Mouse (Mus musculus): ENCODE measurements around the gene Tmem108. TPM values are rescaled to one million over a fixed set of nuclear protein-coding genes. Genes with fewer than 3 reads are reported as not detected.

Gene Tmem108
- polyA plus RNA-seq, 1 experiment from 2014 or later, result 38.0 TPM

DNA sequence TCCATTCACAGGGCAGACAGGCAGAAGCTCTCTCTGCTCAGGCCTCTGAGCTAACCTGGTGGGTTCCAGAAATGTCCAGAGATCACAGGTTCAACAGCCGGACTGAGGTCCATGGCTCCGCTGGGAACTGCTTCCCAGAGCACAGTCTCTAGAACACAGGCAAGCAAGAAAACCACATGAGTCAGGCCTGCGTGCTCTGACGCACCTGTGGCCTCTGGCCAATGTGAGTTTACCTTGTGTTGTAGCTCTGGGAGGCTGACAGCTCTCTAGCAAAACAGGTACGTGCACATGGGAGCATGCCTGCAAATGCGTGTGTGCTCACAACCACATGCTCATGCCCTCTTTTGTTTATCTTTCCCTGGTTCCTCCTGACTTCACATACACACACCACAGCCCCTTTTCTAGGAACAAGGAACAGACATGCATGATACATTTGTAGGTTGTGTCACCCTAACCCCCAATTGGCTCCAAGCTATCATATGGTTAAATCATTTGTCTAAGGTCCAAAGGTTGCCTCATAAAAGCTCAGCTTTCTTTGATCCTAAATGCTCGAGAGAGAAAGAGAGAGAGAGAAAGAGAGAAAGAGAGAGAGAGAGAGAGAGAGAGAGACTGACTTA, 254.6 kb downstream of the Tmem108 start:
- H3K4me3 ChIP-seq (ENCODE audit: low read depth, low read length), result no peak overlapping the region
- H3K9ac ChIP-seq (replicated peaks; ENCODE audit: low read depth, low read length), result no peak overlapping the region
- H3K9me3 ChIP-seq (ENCODE audit: control insufficient read depth, low read length), result no peaks in the 10 kb centered on the region
- H3K4me2 ChIP-seq (ENCODE audit: low read depth, low read length), result no peak overlapping the region
- H3K36me3 ChIP-seq (ENCODE audit: control insufficient read depth, insufficient read depth, low read length), result no peaks in the 10 kb centered on the region
- 73% methylated on average over 7 of the region's 7 CpGs for WGBS
- ATAC-seq (ENCODE audit: low read depth), result no peak
- peaks cover 20% of the 10 kb centered on the region; the same call in 1 of the 2 replicates for H3K4me1 ChIP-seq (ENCODE audit: control insufficient read depth, insufficient read depth, low read length)
- H3K27me3 ChIP-seq (ENCODE audit: control insufficient read depth, insufficient read depth, low read length), result no peaks in the 10 kb centered on the region
- H3K27ac ChIP-seq (ENCODE audit: low read depth, low read length), result no peak overlapping the region

DNA sequence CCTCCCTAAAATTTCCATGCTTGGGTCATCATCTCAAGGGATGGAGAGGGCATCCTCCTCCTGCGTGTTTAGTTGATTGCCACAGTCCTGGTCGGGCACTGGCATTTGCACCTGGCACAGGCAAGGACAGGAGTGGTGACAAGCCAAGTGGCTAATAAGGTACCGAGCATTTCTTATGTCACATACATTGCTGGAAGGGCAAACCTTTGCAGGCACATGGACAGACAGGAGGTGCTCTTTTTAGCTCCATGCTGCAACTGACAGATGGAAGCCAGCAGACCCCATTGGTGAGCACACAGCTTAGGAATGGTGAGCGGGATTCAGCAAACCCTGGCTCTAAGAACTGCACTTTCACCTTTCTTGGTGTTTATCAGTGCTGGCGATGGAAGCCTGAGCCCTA, 256.6 kb downstream of the Tmem108 start:
- Histone ChIP-seq H3K9ac (replicated peaks; ENCODE audit: low read depth, low read length) (no peak overlapping the region), H3K36me3 (ENCODE audit: control insufficient read depth, insufficient read depth, low read length) (no peaks in the 10 kb centered on the region), H3K4me2 (ENCODE audit: low read depth, low read length) (no peak overlapping the region), H3K4me3 (ENCODE audit: low read depth, low read length) (no peak overlapping the region), H3K27ac (ENCODE audit: low read depth, low read length) (peak overlapping the region; percentile 18; the same call in 1 of the 2 replicates), H3K27me3 (ENCODE audit: control insufficient read depth, insufficient read depth, low read length) (no peaks in the 10 kb centered on the region), H3K4me1 (ENCODE audit: control insufficient read depth, insufficient read depth, low read length) (peaks cover 29% of the 10 kb centered on the region), H3K9me3 (ENCODE audit: control insufficient read depth, low read length) (no peaks in the 10 kb centered on the region)
- ATAC-seq (ENCODE audit: low read depth), result 0 out of 2 replicates have a peak, but pooled peaks have one; percentile 9
- WGBS, result 33% methylated on average over 5 of the region's 5 CpGs

DNA sequence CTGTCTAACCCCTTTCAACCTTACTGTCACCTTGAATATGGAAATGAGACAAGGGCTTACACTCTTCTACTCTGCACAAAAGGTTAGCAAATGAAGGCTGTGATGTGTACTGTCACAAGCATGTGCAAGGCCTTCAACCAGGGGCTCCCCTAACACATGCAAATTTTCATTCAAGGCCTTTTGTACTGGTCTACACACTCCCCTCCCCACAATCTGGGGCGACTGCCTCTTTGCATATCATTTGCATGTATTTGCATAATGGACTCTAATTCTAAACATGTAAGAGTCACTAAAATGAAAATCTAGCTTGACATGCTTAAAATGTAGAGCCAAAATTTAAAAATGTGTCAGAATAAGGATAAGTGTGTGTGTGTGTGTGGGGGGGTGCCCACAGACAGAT, 257.0 kb downstream of the Tmem108 start:
- Histone ChIP-seq H3K4me1 (ENCODE audit: control insufficient read depth, insufficient read depth, low read length) (peaks cover 29% of the 10 kb centered on the region), H3K9me3 (ENCODE audit: control insufficient read depth, low read length) (no peaks in the 10 kb centered on the region), H3K36me3 (ENCODE audit: control insufficient read depth, insufficient read depth, low read length) (no peaks in the 10 kb centered on the region), H3K4me2 (ENCODE audit: low read depth, low read length) (no peak overlapping the region), H3K27me3 (ENCODE audit: control insufficient read depth, insufficient read depth, low read length) (no peaks in the 10 kb centered on the region), H3K9ac (replicated peaks; ENCODE audit: low read depth, low read length) (no peak overlapping the region), H3K27ac (ENCODE audit: low read depth, low read length) (no peak overlapping the region), H3K4me3 (ENCODE audit: low read depth, low read length) (no peak overlapping the region)
- 15% methylated on average over 1 of the region's 1 CpGs for WGBS
- ATAC-seq (ENCODE audit: low read depth), result peak; percentile 83

DNA sequence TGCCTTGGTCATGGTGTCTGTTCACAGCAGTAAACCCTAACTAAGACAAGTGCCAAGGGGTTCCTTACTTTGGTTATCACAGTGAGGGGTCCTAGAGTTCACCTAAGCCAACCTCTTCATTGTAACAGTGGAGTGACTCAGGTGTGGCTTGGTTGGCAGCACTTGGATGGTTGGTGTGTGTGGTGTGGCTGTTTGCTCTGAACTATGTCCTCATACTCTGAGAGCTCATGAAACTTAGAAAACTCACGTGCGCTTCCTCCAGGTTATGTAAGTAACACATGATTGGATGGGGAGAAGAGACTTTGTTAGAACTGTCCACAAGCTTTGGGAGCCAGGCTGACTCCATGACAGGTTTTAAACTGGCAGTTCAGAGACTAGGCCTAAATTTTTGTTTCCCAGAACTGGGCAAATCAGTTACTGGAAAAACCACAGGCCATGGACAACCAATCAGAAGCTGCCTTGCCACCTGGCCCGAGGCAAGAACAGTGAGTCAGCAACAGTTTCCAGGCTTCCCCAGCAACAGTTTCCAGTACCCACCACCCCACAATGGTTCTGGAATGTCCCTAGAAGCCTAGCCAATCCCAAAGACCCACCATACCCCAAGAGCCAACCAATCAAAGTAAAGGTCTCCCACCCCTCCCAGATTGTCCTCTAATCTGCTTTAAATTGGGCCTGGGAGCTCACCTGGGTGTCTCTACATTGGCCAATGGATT, 257.9 kb downstream of the Tmem108 start:
- H3K27ac ChIP-seq (ENCODE audit: low read depth, low read length), result peak overlapping the region; percentile 55; the same call in 1 of the 2 replicates
- WGBS, result 89% methylated on average over 3 of the region's 3 CpGs
- no peak overlapping the region for H3K4me3 ChIP-seq (ENCODE audit: low read depth, low read length)
- no peak for ATAC-seq (ENCODE audit: low read depth)
- no peaks in the 10 kb centered on the region for H3K9me3 ChIP-seq (ENCODE audit: control insufficient read depth, low read length)
- no peak overlapping the region for H3K9ac ChIP-seq (replicated peaks; ENCODE audit: low read depth, low read length)
- peaks cover 29% of the 10 kb centered on the region for H3K4me1 ChIP-seq (ENCODE audit: control insufficient read depth, insufficient read depth, low read length)
- H3K36me3 ChIP-seq (ENCODE audit: control insufficient read depth, insufficient read depth, low read length), result no peaks in the 10 kb centered on the region
- H3K4me2 ChIP-seq (ENCODE audit: low read depth, low read length), result no peak overlapping the region
- H3K27me3 ChIP-seq (ENCODE audit: control insufficient read depth, insufficient read depth, low read length), result no peaks in the 10 kb centered on the region

DNA sequence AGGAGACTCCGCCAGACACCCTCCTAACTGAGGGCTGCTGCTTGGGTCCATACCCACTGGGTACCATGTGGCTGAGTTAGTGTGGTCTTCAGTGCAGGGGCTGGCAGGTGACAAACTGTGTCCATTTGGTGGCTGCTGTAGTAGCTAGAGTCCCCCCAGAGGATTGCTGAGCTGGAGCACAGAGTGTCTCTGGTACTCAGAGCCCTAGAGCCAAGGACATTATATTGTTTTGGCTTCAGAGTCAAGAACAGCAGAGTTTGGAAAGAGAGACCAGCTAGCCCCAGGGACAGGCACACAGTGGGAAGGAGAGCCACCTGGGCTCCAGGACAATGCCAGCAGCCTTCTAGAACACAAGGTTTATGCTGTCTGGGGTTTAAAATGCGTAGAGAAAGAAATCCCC, 259.0 kb downstream of the Tmem108 start:
- Histone ChIP-seq H3K4me1 (ENCODE audit: control insufficient read depth, insufficient read depth, low read length) (peaks cover 29% of the 10 kb centered on the region), H3K4me2 (ENCODE audit: low read depth, low read length) (no peak overlapping the region), H3K9me3 (ENCODE audit: control insufficient read depth, low read length) (no peaks in the 10 kb centered on the region), H3K27me3 (ENCODE audit: control insufficient read depth, insufficient read depth, low read length) (no peaks in the 10 kb centered on the region), H3K4me3 (ENCODE audit: low read depth, low read length) (no peak overlapping the region), H3K36me3 (ENCODE audit: control insufficient read depth, insufficient read depth, low read length) (no peaks in the 10 kb centered on the region), H3K9ac (replicated peaks; ENCODE audit: low read depth, low read length) (no peak overlapping the region), H3K27ac (ENCODE audit: low read depth, low read length) (no peak overlapping the region)
- ATAC-seq (ENCODE audit: low read depth), result no peak
- 63% methylated on average over 2 of the region's 2 CpGs for WGBS

DNA sequence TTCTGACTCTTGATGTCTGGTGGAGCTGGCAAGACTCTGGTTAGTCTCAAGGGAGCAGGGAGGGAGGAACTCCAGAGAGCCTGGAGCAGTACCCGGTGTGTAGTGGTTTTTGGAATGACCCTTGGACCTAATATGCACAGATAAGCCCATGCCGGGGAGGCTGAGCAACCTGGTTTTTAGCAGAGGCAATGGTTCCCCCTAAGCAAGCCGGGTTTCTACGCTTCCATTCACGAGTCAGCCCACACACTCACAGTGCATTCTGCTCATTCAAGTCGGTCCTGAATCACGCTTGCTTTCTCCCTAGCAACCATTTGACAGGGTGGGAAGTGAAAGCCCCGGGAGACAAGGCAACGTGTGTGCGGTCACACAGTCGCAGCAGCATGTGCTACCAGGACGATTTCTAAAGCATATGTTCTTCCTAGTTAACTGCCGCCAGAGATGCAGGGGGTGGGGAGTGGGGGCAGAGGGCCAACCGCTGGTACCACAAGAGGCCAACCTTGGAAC, 259.7 kb downstream of the Tmem108 start:
- Histone ChIP-seq H3K4me1 (ENCODE audit: control insufficient read depth, insufficient read depth, low read length) (peaks cover 26% of the 10 kb centered on the region), H3K27ac (ENCODE audit: low read depth, low read length) (no peak overlapping the region), H3K27me3 (ENCODE audit: control insufficient read depth, insufficient read depth, low read length) (no peaks in the 10 kb centered on the region), H3K36me3 (ENCODE audit: control insufficient read depth, insufficient read depth, low read length) (no peaks in the 10 kb centered on the region), H3K4me3 (ENCODE audit: low read depth, low read length) (no peak overlapping the region), H3K4me2 (ENCODE audit: low read depth, low read length) (no peak overlapping the region), H3K9me3 (ENCODE audit: control insufficient read depth, low read length) (no peaks in the 10 kb centered on the region), H3K9ac (replicated peaks; ENCODE audit: low read depth, low read length) (no peak overlapping the region)
- WGBS, result 5% methylated on average over 14 of the region's 14 CpGs
- peak; percentile 82 for ATAC-seq (ENCODE audit: low read depth)

DNA sequence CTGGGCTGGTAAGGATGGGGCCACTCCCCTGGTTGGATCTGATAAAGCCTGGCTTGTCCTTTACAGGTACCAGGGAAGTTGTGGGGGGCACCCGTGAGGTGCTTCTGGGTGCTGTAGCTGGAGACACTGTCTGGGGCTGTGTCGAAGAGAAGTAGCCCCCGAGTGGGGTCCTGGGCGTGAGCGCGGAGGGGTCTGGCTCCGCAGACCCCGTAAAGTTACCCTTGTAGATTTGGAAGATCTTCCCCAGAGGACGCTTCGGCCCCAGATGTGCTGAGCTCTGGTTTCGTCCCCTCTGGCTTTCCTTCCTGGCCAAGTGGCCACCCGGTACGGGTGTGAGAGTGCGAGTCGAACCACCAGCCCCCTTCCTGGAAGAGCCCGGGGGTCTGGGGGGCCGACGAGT, 262.3 kb downstream of the Tmem108 start:
- H3K4me3 ChIP-seq (ENCODE audit: low read depth, low read length), result no peak overlapping the region
- no peaks in the 10 kb centered on the region for H3K36me3 ChIP-seq (ENCODE audit: control insufficient read depth, insufficient read depth, low read length)
- ATAC-seq (ENCODE audit: low read depth), result no peak
- WGBS, result 79% methylated on average over 18 of the region's 18 CpGs
- H3K4me2 ChIP-seq (ENCODE audit: low read depth, low read length), result no peak overlapping the region
- no peaks in the 10 kb centered on the region for H3K27me3 ChIP-seq (ENCODE audit: control insufficient read depth, insufficient read depth, low read length)
- no peaks in the 10 kb centered on the region for H3K9me3 ChIP-seq (ENCODE audit: control insufficient read depth, low read length)
- no peak overlapping the region for H3K27ac ChIP-seq (ENCODE audit: low read depth, low read length)
- H3K4me1 ChIP-seq (ENCODE audit: control insufficient read depth, insufficient read depth, low read length), result peaks cover 27% of the 10 kb centered on the region
- no peak overlapping the region for H3K9ac ChIP-seq (replicated peaks; ENCODE audit: low read depth, low read length)

DNA sequence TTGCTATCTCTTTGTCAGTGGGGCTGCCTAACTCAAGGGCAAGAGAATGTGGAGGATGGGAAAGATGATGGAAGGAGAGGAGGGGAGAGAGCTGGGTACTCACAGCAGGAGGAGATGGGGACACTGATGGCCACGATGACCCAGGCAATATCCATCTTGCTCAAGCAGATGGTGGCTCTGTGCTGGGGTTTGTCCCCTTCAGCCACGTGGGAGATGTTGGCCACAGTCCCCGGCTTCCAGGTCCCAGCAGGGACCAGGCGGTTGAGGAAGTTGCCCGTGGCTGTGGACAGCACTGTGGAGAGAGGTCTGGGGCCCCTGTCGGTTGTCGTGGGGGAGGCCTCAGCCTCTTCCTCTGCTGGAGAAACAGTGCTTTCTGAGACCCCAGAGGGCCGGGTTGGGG, 262.9 kb downstream of the Tmem108 start:
- H3K27ac ChIP-seq (ENCODE audit: low read depth, low read length), result no peak overlapping the region
- no peaks in the 10 kb centered on the region for H3K9me3 ChIP-seq (ENCODE audit: control insufficient read depth, low read length)
- no peak overlapping the region for H3K4me2 ChIP-seq (ENCODE audit: low read depth, low read length)
- no peaks in the 10 kb centered on the region for H3K36me3 ChIP-seq (ENCODE audit: control insufficient read depth, insufficient read depth, low read length)
- no peak for ATAC-seq (ENCODE audit: low read depth)
- 60% methylated on average over 8 of the region's 8 CpGs for WGBS
- H3K4me3 ChIP-seq (ENCODE audit: low read depth, low read length), result no peak overlapping the region
- no peak overlapping the region for H3K9ac ChIP-seq (replicated peaks; ENCODE audit: low read depth, low read length)
- H3K4me1 ChIP-seq (ENCODE audit: control insufficient read depth, insufficient read depth, low read length), result peaks cover 23% of the 10 kb centered on the region
- no peaks in the 10 kb centered on the region for H3K27me3 ChIP-seq (ENCODE audit: control insufficient read depth, insufficient read depth, low read length)

DNA sequence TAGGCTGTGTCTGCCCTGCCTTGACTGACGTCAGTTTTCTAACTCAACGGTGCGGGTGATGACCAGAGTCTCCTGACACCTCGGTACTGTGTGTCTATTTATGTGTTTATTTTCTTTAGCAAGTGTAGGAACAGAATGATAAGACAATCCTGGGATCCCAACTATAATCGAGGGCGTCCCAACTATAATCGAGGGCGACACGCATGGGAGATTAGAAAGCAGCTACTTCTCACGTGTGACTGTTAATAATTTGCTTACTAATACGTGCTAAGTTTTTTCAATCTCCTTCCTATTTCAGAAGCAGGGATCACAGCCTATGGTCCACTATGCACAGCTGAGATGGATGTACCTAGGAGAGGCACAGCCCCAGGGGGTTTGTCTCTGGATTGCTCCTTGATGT, 266.2 kb downstream of the Tmem108 start:
- WGBS, result 83% methylated on average over 11 of the region's 11 CpGs
- Histone ChIP-seq H3K27ac (ENCODE audit: low read depth, low read length) (no peak overlapping the region), H3K4me3 (ENCODE audit: low read depth, low read length) (no peak overlapping the region), H3K4me1 (ENCODE audit: control insufficient read depth, insufficient read depth, low read length) (peaks cover 5% of the 10 kb centered on the region; the same call in 1 of the 2 replicates), H3K27me3 (ENCODE audit: control insufficient read depth, insufficient read depth, low read length) (no peaks in the 10 kb centered on the region), H3K36me3 (ENCODE audit: control insufficient read depth, insufficient read depth, low read length) (no peaks in the 10 kb centered on the region), H3K9me3 (ENCODE audit: control insufficient read depth, low read length) (no peaks in the 10 kb centered on the region), H3K9ac (replicated peaks; ENCODE audit: low read depth, low read length) (no peak overlapping the region), H3K4me2 (ENCODE audit: low read depth, low read length) (no peak overlapping the region)
- no peak for ATAC-seq (ENCODE audit: low read depth)
